Mouse (Mus musculus) ZHBTc4 (cell line): Measurements from ENCODE around the gene Exoc3l.
A peak's percentile ranks its signal among the peaks of the same experiment; 100 is the strongest.
"Not testable (repeated sequence)": the region's sequence is repeated elsewhere in the genome, so short reads cannot be mapped to it uniquely, and the experiment has no call there.

ENCODE experiments used
- DNase-seq: peaks from one replicate; pipeline ENCODE4 v3.0.0-alpha.2; 2011; ENCODE audit warnings: low read depth, low spot score

Exoc3l gene

GRCm38 (mm10) chr8:105292471-105292870, 3.4 kb downstream of the Exoc3l start:
- no peak for DNase-seq

DNA sequence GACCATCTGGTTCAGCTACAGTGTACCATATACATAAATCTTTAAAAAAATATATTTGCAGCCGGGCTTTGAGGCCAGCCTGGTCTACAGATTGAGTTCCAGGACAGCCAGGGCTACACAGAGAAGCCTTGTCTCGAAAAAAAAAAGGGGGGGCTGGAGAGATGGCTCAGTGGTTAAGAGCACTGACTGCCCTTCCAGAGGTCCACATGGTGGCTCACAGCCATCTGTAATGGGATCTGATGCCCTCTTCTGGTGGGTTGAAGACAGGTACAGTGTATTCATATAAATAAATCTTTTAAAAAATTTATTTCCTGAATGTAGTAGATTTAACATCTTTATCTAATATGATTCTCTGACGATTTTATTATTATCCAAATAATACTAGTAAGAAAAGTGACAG, 4.1 kb downstream of the Exoc3l start:
- not testable (repeated sequence) for DNase-seq

- DNase-seq = not testable (repeated sequence)
These were observed 4.5 kb downstream of the Exoc3l start for GRCm38 (mm10) chr8:105291364-105291763.

GRCm38 (mm10) chr8:105290554-105291314, 5.2 kb downstream of the Exoc3l start:
- DNase-seq = peak; percentile 94

GRCm38 (mm10) chr8:105289805-105290460, 6.0 kb downstream of the Exoc3l start, which contains the start of gene 4931428F04Rik:
4931428F04Rik (minus strand) TSS chr8:105289864.
- peak; percentile 90 for DNase-seq

- DNase-seq = peak; percentile 98
These were observed 6.8 kb downstream of the Exoc3l start for GRCm38 (mm10) chr8:105288958-105289732.

DNA sequence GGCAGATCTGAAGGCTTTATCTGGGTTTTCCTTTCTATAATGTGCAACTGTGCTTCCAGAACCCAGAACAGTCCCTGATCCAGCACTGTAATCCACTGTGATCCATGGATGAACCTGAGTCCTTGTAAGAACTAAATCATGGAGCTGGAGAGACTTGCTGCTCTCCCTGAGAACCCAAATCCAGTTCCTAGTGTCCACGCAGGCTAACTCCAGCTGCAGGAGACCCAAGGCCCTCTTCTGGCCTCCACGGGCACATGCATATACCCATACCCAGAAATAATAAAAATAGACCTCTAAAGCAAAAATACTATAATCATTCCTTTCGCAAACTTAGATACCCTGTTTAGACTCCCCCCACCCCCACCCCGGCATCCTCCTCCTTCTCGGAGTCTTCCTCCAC, 7.7 kb downstream of the Exoc3l start:
- DNase-seq = no peak

DNA sequence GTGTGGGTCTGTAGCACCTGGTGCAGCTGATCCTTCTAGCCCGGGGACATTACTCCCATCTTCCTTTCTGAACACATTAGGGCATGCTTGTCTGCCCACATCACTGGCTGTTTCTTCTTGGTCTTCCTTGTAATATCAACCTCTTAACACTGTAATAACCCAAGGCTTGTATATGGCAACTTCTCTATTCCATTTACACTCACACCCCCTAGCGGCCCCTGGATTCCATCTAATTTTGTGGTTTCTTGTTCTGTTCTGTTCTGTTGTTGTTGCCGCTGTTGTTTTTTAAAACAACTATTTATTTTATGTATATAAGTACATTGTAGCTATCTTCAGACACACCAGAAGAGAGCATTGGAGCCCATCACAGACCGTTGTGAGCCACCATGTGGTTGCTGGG, 9.0 kb downstream of the Exoc3l start:
- no peak for DNase-seq

- DNase-seq = no peak
These were observed 10.4 kb downstream of the Exoc3l start for GRCm38 (mm10) chr8:105285514-105285913.

DNA sequence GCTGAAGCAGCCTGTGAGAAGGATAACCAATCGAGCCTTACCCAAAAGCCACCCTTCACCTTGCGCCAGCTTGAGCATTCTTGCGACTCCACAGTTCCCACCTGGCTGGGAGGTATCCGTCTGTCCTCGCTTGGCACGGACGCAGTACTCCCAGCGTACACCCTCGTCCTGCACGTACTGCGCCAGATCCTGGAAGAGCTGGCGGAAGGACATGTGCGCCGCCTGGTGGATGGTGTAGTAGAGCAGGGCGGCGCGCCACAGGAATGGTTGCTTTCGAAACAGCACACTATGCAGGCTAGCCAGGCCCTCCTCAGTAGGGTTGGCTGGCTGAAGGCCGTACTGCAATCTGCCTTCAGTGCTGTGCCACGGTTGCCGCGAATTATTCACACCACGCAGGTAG, 12.8 kb downstream of the Exoc3l start:
- DNase-seq = peak; percentile 92

- DNase-seq = no peak
These were observed 13.7 kb downstream of the Exoc3l start for GRCm38 (mm10) chr8:105282239-105282638.

GRCm38 (mm10) chr8:105281821-105282220, 14.1 kb downstream of the Exoc3l start:
- DNase-seq = no peak

DNA sequence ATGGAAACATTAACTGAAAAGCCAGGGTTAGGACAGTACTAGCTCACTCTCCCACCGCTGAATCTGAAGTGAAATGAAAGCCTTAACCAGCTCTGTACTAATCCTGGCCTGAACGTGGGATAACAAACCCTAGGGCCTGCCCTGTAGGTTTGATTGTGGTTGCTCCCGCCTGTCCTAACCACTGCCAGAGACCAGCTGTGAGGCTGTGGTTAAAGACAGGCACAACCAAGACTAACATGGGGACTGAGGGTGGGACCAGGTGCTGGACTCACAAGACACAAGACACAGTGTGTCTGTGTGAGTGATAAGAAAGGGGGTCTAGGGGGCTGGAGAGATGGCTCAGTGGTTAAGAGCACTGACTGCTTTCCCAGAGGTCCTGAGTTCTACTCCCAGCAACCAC, 15.3 kb downstream of the Exoc3l start:
- DNase-seq = no peak

- no peak for DNase-seq
These were observed 17.0 kb downstream of the Exoc3l start for GRCm38 (mm10) chr8:105278911-105279334.

GRCm38 (mm10) chr8:105276292-105277120, 19.4 kb downstream of the Exoc3l start:
- DNase-seq = peak; percentile 83

- no peak for DNase-seq
These were observed 20.1 kb downstream of the Exoc3l start, which contains the start of gene Nol3 for GRCm38 (mm10) chr8:105275840-105276239. Nol3 (plus strand) TSS chr8:105276140.

- no peak for DNase-seq
These were observed 20.5 kb downstream of the Exoc3l start for GRCm38 (mm10) chr8:105275387-105275786.

- peak; percentile 40 for DNase-seq
These were observed 25.1 kb downstream of the Exoc3l start for GRCm38 (mm10) chr8:105270916-105271186.

DNA sequence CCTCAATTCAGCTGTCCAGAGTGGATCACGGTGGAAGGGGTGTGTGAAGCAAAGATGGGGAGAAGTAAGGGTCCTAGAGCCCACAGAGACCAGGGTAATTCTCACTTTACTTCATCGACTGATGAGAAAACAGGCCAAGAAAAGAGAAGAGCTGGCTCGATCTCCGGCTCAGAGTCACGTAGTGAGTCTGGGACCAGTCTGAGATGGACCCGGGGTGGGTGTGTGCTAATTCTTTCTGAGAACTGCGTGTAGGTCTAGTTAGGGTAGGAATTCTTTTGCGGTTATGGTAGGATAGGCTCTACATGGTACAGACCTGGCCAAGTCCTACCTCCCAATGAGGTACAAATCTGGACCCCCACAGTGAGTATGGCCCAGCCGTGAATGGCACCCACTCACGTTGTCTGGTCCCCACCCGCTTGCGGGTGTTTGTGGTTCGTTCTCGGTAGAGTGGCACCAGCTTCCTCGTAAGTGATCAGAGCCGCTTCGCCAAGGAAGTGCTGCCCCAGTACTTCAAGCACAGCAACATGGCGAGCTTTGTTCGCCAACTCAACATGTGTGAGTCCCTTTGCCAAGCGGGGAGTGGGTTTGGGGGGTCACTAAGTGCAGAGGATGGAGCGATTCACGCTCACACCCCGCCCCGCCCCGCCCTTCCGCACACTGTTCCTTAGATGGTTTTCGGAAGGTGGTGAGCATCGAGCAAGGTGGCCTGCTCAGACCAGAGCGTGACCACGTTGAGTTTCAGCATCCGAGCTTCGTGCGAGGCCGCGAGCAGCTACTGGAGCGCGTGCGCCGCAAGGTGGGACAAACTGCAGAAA, 25.6 kb downstream of the Exoc3l start:
- DNase-seq = peak; percentile 41

DNA sequence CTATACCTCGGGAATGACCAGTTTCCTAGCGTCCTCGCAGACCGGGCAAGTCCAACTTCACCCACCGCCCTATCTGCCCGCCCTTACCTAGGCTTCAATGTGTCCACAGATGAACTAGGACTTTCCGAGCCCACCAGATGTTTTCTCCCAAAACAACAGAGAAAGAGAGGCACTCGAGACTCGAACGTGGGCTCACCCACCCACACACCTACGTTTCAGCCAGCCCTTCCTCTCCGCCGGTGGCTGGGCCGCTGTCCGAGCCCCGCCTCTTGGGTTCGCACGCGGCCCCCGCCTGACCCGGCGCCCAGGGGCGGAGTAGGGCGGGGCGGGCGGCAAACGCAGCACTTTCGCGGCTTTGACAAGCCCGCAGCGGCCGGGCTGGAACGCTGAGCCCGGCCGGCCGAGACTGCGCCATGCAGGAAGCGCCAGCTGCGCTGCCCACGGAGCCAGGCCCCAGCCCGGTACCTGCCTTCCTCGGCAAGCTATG, 26.4 kb downstream of the Exoc3l start, which contains the start of gene Hsf4:
Gene Hsf4, plus strand, starts transcription at position 341 of the 487 bp plus-strand sequence.
- DNase-seq = peak; percentile 60
